Mouse (Mus musculus) hindlimb bud, embryonic 11.5 days (tissue): ENCODE data around the gene Gm3005.
"Not testable (repeated sequence)": the region's sequence is repeated elsewhere in the genome, so short reads cannot be mapped to it uniquely, and the experiment has no call there.

Experiments used
- DNase-seq: peaks from one replicate; pipeline ENCODE4 v3.0.0-alpha.2; 2012; ENCODE audit warnings: low read depth, low spot score; ENCODE audit errors: extremely low spot score

Gm3005 gene

DNA sequence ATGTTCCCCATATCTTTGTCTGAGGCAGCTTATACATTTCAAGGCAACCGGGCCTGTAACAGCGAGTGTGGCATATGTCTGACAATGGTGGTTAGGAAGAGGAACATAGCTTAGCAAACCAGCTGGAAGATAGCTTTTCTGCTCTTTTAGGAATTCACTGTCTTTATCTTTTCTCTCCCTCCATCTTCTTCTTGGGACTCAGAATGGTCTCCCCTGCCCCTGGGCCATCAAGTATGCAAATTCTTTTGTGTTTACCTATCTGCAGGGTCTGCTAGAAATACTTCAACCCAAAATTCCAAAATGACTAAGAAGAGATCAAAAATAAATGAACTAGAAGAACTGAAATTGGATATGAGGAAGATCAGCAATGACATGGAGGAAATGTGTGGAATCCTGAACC is at the start of gene Gm3005:
TSS of gene Gm3005 (plus strand) at position 301 of the 400 bp plus-strand sequence.
- DNase-seq: not testable (repeated sequence)

DNA sequence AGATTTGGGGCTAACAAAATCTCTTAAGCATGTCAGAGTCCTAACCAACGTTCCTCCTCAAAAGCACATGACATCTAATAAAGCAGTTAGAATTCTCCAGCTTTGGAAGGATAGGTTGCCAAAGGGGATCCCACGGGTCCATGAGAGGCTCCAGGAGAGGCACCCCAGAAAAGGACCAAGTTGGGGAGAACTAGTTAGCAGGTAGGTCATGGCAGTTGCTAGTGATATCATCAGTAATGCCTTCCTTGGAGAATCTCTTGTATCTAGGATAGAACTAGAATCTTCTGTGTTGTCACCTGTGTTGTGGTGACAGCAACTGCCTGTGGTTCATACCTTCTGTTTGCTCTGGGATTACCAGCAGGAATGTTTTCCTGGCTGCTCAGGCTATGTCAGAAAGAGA is 33.1 kb upstream of the Gm3005 start, which contains the start of gene Gm10413:
TSS of gene Gm10413 (plus strand) at position 301 of the 400 bp plus-strand sequence.
- DNase-seq: not testable (repeated sequence)

DNA sequence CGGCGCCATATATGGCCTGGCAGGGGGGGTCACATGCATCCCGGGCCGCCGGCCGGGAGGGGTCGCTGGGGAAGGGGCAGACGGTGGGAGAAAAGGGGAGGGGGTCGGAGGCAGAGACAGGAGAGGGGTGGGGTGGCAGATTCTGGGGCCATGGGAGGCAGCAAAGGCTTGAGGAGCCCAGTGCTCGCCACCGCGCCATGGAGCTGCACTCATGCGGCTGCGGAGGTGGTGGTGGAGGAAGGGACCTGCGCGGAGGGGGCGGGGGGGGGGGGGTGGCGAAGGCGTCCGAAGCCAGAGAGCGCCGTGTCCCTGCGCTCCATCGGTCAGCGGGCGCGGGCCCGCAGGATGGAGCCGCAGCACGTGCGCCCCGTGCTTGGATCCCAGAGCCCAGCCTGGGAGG is 15.6 kb upstream of the Gm3005 start, which contains the start of gene Gm10409:
TSS of gene Gm10409 (plus strand) at position 301 of the 400 bp plus-strand sequence.
- not testable (repeated sequence) for DNase-seq

DNA sequence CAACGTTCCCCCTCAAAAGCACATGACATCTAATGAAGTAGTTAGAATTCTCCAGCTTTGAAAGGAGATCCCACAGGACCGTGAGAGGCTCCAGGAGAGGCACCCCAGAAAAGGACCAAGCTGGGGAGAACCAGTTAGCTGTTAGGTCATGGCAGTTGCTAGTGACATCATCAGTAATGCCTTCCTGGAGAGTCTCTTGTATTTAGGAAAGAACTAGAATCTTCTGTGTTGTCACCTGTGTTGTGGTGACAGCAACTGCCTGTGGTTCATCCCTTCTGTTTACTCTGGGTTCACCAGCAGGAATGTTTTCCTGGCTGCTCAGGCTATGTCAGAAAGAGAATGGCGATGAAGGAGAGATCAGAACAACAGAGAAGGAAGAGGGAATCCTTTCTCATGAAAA is 21.2 kb downstream of the Gm3005 start, which contains the start of gene Gm10408:
TSS of gene Gm10408 (plus strand) at position 301 of the 400 bp plus-strand sequence.
- DNase-seq: not testable (repeated sequence)

DNA sequence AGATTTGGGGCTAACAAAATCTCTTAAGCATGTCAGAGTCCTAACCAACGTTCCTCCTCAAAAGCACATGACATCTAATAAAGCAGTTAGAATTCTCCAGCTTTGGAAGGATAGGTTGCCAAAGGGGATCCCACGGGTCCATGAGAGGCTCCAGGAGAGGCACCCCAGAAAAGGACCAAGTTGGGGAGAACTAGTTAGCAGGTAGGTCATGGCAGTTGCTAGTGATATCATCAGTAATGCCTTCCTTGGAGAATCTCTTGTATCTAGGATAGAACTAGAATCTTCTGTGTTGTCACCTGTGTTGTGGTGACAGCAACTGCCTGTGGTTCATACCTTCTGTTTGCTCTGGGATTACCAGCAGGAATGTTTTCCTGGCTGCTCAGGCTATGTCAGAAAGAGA is 206.3 kb downstream of the Gm3005 start, which contains the start of gene Gm3012:
TSS of gene Gm3012 (plus strand) at position 301 of the 400 bp plus-strand sequence.
- DNase-seq: not testable (repeated sequence)
